Mouse (Mus musculus) thymus, postnatal 14 days (tissue): ENCODE data around the gene Oas1f.
"Not testable (repeated sequence)": the region's sequence is repeated elsewhere in the genome, so short reads cannot be mapped to it uniquely, and the experiment has no call there.

Source experiments
- DNase-seq: peaks from one replicate; pipeline ENCODE4 v3.0.0; 2021

Oas1f gene

GRCm38 (mm10) chr5:120847067-120847466 lies at the start of gene Oas1f:
Gene Oas1f, plus strand, starts transcription at chr5:120847367.
- no peak for DNase-seq

GRCm38 (mm10) chr5:120798147-120798546 lies 49.0 kb upstream of the Oas1f start:
- DNase-seq, result not testable (repeated sequence)

GRCm38 (mm10) chr5:120798943-120799342 lies 48.2 kb upstream of the Oas1f start:
- not testable (repeated sequence) for DNase-seq

GRCm38 (mm10) chr5:120803596-120803995 lies 43.6 kb upstream of the Oas1f start:
- DNase-seq, result no peak

- peak; percentile 71 for DNase-seq
Measured at GRCm38 (mm10) chr5:120806458-120806857, 40.7 kb upstream of the Oas1f start.

- DNase-seq, result no peak
Measured at GRCm38 (mm10) chr5:120809171-120809570, 38.0 kb upstream of the Oas1f start.

GRCm38 (mm10) chr5:120811951-120812819 lies 35.0 kb upstream of the Oas1f start, which contains the start of gene Oas1c:
Gene Oas1c, minus strand, starts transcription at chr5:120812514.
- peak; percentile 81 for DNase-seq

GRCm38 (mm10) chr5:120813023-120813422 lies 34.1 kb upstream of the Oas1f start:
- DNase-seq, result no peak

GRCm38 (mm10) chr5:120815949-120816348 lies 31.2 kb upstream of the Oas1f start:
- DNase-seq, result peak; percentile 57

- DNase-seq, result no peak
Measured at GRCm38 (mm10) chr5:120818999-120819398, 28.2 kb upstream of the Oas1f start.

- DNase-seq, result peak; percentile 37
Measured at GRCm38 (mm10) chr5:120831031-120831430, 16.1 kb upstream of the Oas1f start.

- no peak for DNase-seq
Measured at GRCm38 (mm10) chr5:120833335-120834280, 13.6 kb upstream of the Oas1f start.

- peak; percentile 68 for DNase-seq
Measured at GRCm38 (mm10) chr5:120836731-120837585, 10.2 kb upstream of the Oas1f start.

- no peak for DNase-seq
Measured at GRCm38 (mm10) chr5:120844713-120845112, 2.5 kb upstream of the Oas1f start.

GRCm38 (mm10) chr5:120849601-120850136 lies 2.5 kb downstream of the Oas1f start:
- peak; percentile 50 for DNase-seq

- no peak for DNase-seq
Measured at GRCm38 (mm10) chr5:120859241-120859640, 12.1 kb downstream of the Oas1f start.

- no peak for DNase-seq
Measured at GRCm38 (mm10) chr5:120861121-120861520, 14.0 kb downstream of the Oas1f start, which contains the start of gene Oas1h. Gene Oas1h, plus strand, starts transcription at chr5:120861421.

- DNase-seq, result peak; percentile 23
Measured at GRCm38 (mm10) chr5:120865336-120865860, 18.2 kb downstream of the Oas1f start.

- DNase-seq, result no peak
Measured at GRCm38 (mm10) chr5:120869436-120870015, 22.4 kb downstream of the Oas1f start.

GRCm38 (mm10) chr5:120870081-120870480 lies 22.9 kb downstream of the Oas1f start:
- no peak for DNase-seq

- DNase-seq, result no peak
Measured at GRCm38 (mm10) chr5:120870782-120871181, 23.6 kb downstream of the Oas1f start.
